Mouse (Mus musculus) lung, adult 2 months (tissue): ENCODE measurements around the gene Sys1.

Experiments used
- CTCF ChIP-seq: fragments of 200-500 bp; IDR thresholded peaks from 2 replicates; pipeline ENCODE4 v1.5.1; 2011; ENCODE audit warnings: mild to moderate bottlenecking, low read length, control low read depth; ENCODE audit not compliant: insufficient read depth
- POLR2A ChIP-seq: fragments of 200-500 bp; IDR thresholded peaks from 2 replicates; pipeline ENCODE4 v1.6.1; 2011; ENCODE audit warnings: low read depth, mild to moderate bottlenecking, control low read depth, low read length, borderline replicate concordance; ENCODE audit errors: extremely low read depth

DNA sequence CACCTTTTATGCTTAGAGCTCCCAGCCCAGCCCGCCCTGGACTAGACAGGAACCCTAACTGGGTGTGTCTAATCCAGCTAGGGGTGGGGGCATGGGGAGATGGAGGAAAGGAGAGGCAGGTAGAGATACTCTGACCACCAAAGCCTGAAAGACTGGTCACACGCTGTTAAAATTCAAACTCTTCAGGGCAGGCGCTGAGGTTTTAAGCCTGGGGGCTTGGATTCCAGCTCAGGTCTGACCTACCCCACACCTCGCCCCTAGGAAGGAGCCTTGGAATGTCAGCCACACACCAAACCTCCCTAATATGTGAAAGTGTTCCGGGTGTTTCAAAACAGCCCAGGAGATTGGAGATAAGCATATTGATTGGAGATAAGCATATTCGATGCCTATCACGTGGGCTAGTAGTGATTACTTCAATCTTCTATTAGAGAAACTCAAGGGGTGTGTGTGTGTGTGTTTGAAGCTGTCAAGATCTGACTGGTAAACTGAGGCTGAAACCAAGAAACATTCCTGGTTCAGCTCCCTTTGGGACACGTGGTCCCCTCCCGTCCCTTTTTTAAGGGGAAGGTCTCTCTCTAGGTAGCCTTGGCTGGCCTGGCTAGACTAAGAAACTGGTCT lies 23.4 kb upstream of the Sys1 start:
- TF ChIP-seq POLR2A (no peak), CTCF (no peak)
